Mouse (Mus musculus): ENCODE results near the gene Agxt2. TPM values are rescaled to one million over a fixed set of nuclear protein-coding genes. Genes with fewer than 3 reads are reported as not detected.

Agxt2 gene
- polyA plus RNA-seq, 1 experiment from 2014 or later: not detected

DNA sequence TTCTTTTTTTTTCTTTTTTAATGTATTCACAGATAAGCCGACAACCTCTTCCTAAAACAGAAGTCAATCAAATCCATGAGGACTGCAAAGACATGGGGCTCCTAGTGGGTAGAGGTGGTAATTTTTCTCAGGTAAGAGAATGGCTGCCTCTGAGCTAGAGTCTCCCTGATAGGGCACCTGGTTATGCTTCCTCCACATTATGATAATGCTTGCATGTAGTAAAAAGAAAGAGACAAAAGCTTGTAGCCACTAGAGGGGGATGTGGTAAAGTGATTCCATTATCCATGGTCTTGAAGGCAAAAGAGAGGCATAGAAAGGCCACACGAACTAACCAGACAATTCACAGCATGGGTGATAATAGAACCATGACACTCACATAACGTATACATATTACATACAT lies 42.1 kb downstream of the Agxt2 start:
- Histone ChIP-seq H3K27ac (ENCODE audit: low read depth) (no peak overlapping the region), H3K4me2 (no peak overlapping the region), H3K4me3 (ENCODE audit: low read depth, low read length) (no peak overlapping the region), H3K36me3 (ENCODE audit: insufficient read depth) (no peaks in the 10 kb centered on the region), H3K27me3 (ENCODE audit: insufficient read depth, low read length) (no peaks in the 10 kb centered on the region), H3K9ac (no peak overlapping the region), H3K9me3 (ENCODE audit: low read depth, low read length) (no peaks in the 10 kb centered on the region), H3K4me1 (ENCODE audit: insufficient read depth) (no peaks in the 10 kb centered on the region)
- WGBS: 67% methylated on average over 3 of the region's 3 CpGs
- ATAC-seq (ENCODE audit: insufficient read depth) (no peak), DNase-seq (peak; percentile 48)
- TF ChIP-seq CTCF (IDR thresholded peaks at IDR 0.05; ENCODE audit: low read depth): peak; percentile 36

DNA sequence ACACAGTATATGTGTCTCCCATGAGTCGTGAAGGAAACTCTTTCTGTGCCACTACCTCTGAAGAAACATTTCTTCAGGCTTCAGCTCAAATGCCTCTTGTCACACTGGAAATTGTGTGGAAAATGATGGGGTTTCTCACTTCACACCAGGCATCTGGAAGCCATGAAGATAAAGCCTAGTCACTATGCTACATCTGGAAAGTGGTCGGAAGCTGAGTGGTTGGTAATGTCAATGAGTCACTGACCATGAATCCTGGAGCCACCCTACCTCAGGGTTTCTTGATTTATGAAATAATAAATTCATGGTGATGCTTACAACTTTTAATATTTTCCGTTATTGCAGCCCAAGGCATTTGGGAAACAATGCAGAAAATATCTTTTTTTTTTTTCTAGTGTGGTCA lies 51.5 kb downstream of the Agxt2 start:
- no peak for DNase-seq
- Histone ChIP-seq H3K4me1 (ENCODE audit: insufficient read depth) (no peaks in the 10 kb centered on the region), H3K9me3 (ENCODE audit: low read depth, low read length) (no peaks in the 10 kb centered on the region), H3K27me3 (ENCODE audit: insufficient read depth, low read length) (no peaks in the 10 kb centered on the region), H3K27ac (ENCODE audit: low read depth) (no peak overlapping the region), H3K36me3 (ENCODE audit: insufficient read depth) (no peaks in the 10 kb centered on the region), H3K9ac (no peak overlapping the region), H3K4me2 (no peak overlapping the region), H3K4me3 (ENCODE audit: low read depth, low read length) (no peak overlapping the region)
- WGBS: 77% methylated on average over 3 of the region's 3 CpGs
- ATAC-seq (ENCODE audit: insufficient read depth): no peak
- no peak for TF ChIP-seq CTCF (IDR thresholded peaks at IDR 0.05; ENCODE audit: low read depth)

DNA sequence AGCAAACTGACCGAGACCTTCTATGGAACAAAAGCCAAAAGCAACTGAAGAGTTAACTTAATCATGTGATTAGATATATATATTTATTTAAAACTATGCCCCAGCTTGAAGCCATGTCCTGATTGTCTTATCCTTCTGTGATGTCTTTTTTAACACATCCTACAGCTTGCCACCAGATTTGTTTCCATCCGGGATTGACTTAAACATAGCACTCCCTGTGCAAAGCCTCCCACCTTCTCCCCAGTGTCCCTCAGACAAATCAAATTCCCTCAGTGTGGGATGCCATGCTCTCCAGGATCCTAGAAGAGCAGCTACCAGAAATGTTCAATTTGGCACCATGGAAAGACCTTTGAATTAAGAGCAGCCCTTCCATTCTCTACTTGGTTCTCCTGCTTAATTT lies 52.5 kb downstream of the Agxt2 start:
- Histone ChIP-seq H3K27me3 (ENCODE audit: insufficient read depth, low read length) (no peaks in the 10 kb centered on the region), H3K4me3 (ENCODE audit: low read depth, low read length) (no peak overlapping the region), H3K36me3 (ENCODE audit: insufficient read depth) (no peaks in the 10 kb centered on the region), H3K27ac (ENCODE audit: low read depth) (no peak overlapping the region), H3K4me2 (no peak overlapping the region), H3K4me1 (ENCODE audit: insufficient read depth) (no peaks in the 10 kb centered on the region), H3K9me3 (ENCODE audit: low read depth, low read length) (no peaks in the 10 kb centered on the region), H3K9ac (no peak overlapping the region)
- no peak for ATAC-seq (ENCODE audit: insufficient read depth)
- TF ChIP-seq CTCF (IDR thresholded peaks at IDR 0.05; ENCODE audit: low read depth): no peak
- 77% methylated on average over 2 of the region's 2 CpGs for WGBS
- DNase-seq: no peak

DNA sequence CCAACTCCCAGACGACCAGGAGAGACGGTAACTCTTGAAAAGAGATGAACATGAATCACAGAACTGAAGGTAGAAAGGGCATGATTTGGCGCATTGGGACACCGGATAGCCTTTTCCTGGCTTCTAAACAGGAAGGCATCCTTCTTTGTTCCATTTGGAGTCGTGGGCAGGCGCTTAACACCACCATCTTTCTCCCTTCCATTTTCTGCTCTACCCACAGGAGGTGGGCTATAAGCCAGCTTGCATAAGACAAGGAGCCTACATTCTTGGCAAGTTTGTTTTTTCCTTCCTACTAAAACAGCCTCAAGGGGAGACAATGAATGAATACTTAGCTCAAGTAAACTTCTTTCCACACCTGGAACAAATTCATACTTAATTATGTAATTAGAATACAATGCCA lies 55.3 kb downstream of the Agxt2 start:
- TF ChIP-seq CTCF (IDR thresholded peaks at IDR 0.05; ENCODE audit: low read depth): no peak
- 84% methylated on average over 6 of the region's 6 CpGs for WGBS
- Histone ChIP-seq H3K27ac (ENCODE audit: low read depth) (no peak overlapping the region), H3K9ac (no peak overlapping the region), H3K4me2 (no peak overlapping the region), H3K27me3 (ENCODE audit: insufficient read depth, low read length) (no peaks in the 10 kb centered on the region), H3K4me1 (ENCODE audit: insufficient read depth) (no peaks in the 10 kb centered on the region), H3K9me3 (ENCODE audit: low read depth, low read length) (no peaks in the 10 kb centered on the region), H3K4me3 (ENCODE audit: low read depth, low read length) (no peak overlapping the region), H3K36me3 (ENCODE audit: insufficient read depth) (no peaks in the 10 kb centered on the region)
- ATAC-seq (ENCODE audit: insufficient read depth) (no peak), DNase-seq (no peak)

DNA sequence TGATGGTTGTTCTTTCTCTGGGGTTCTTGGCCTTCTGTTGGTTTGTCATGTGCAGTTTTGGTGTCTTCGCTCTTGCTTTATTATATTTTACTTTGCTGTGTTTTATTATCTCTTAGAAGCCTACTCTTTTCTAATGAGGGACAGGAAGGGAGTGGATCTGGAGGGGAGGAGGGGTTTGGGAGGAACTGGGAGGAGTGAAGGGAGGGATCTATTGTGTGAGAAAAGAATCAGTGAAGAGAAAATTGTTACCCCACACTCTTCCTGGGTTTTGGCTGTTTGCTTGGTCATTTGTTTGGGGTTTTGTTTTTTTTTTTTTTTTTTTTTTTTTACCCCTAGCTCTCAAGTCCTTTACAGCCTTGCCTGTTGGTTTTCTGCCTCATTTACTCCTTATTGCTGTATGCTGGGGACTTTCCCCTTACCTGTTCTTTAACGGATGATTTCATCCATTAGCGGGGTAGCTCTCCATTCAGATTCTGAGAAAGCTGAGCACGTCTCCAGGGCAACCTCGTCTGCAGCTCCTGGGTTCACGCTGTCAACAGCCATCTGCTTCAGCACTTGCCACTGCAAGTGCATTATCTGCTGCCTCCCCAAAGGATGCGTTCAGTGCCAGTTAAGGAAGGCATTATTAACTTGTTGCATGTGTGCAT lies 62.9 kb downstream of the Agxt2 start:
- Histone ChIP-seq H3K4me2 (no peak overlapping the region), H3K36me3 (ENCODE audit: insufficient read depth) (no peaks in the 10 kb centered on the region), H3K27me3 (ENCODE audit: insufficient read depth, low read length) (no peaks in the 10 kb centered on the region), H3K27ac (ENCODE audit: low read depth) (no peak overlapping the region), H3K4me1 (ENCODE audit: insufficient read depth) (no peaks in the 10 kb centered on the region), H3K9ac (no peak overlapping the region), H3K9me3 (ENCODE audit: low read depth, low read length) (no peaks in the 10 kb centered on the region), H3K4me3 (ENCODE audit: low read depth, low read length) (no peak overlapping the region)
- WGBS: 35% methylated on average over 7 of the region's 7 CpGs
- TF ChIP-seq CTCF (IDR thresholded peaks at IDR 0.05; ENCODE audit: low read depth): no peak
- DNase-seq (no peak), ATAC-seq (ENCODE audit: insufficient read depth) (no peak)

DNA sequence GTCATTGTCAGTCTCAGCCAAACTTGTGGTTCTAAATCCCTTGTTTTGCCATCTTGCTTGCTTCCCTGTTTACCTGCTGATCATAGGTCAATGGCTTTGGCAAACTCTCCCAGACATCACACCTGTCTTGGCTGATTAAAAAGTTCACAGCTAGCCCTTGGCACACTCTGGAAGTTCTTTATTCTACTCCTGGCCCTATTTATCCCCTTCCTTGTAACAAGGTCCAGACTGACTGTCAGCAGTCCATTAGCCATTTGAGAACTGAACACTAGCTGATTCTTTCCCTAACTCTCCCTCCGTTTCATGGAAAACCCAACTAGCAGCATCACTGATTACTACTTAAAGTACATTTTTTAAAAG lies 63.4 kb downstream of the Agxt2 start:
- no peak for ATAC-seq (ENCODE audit: insufficient read depth)
- no peaks in the 10 kb centered on the region for H3K4me1 ChIP-seq (ENCODE audit: insufficient read depth)
- WGBS: 79% methylated on average over 1 of the region's 1 CpGs
- DNase-seq: no peak
- H3K36me3 ChIP-seq (ENCODE audit: insufficient read depth): no peaks in the 10 kb centered on the region
- TF ChIP-seq CTCF (IDR thresholded peaks at IDR 0.05; ENCODE audit: low read depth): no peak
- no peaks in the 10 kb centered on the region for H3K9me3 ChIP-seq (ENCODE audit: low read depth, low read length)
- no peak overlapping the region for H3K27ac ChIP-seq (ENCODE audit: low read depth)
- no peak overlapping the region for H3K4me2 ChIP-seq
- no peaks in the 10 kb centered on the region for H3K27me3 ChIP-seq (ENCODE audit: insufficient read depth, low read length)
- no peak overlapping the region for H3K4me3 ChIP-seq (ENCODE audit: low read depth, low read length)
- H3K9ac ChIP-seq: no peak overlapping the region

DNA sequence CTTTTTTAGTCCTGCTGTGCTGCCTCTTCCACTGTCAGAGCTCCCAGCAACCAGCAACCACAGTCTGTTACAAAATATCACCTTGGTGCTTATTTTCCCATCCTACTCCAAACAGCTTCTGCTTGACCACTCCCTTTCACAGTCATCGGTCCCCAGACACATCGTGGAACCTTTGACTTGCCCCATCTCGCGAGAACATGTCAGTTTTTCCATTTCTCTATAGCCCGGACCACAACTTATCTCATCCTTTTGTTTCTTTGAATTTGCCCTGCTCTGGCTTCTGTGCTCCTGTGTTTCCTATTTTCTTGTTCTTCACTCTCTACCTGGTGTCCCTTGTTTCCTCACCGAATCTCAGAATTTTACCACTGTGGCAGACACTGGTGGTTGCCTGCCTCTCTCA lies 67.8 kb downstream of the Agxt2 start:
- Histone ChIP-seq H3K36me3 (ENCODE audit: insufficient read depth) (no peaks in the 10 kb centered on the region), H3K27me3 (ENCODE audit: insufficient read depth, low read length) (no peaks in the 10 kb centered on the region), H3K9ac (no peak overlapping the region), H3K4me1 (ENCODE audit: insufficient read depth) (no peaks in the 10 kb centered on the region), H3K4me2 (no peak overlapping the region), H3K4me3 (ENCODE audit: low read depth, low read length) (no peak overlapping the region), H3K27ac (ENCODE audit: low read depth) (no peak overlapping the region), H3K9me3 (ENCODE audit: low read depth, low read length) (no peaks in the 10 kb centered on the region)
- no peak for ATAC-seq (ENCODE audit: insufficient read depth)
- DNase-seq: no peak
- WGBS: 85% methylated on average over 6 of the region's 6 CpGs
- TF ChIP-seq CTCF (IDR thresholded peaks at IDR 0.05; ENCODE audit: low read depth): no peak
